Mouse (Mus musculus) urinary bladder, postnatal 10 days (tissue): ENCODE measurements at regions not wholly inside any gene's neighbourhood (a gene's known extent, or its start where the extent isn't known, plus 50 kb on each side); places are given as distances from the start of the nearest gene placed in this dataset.

ENCODE experiments used
- DNase-seq: peaks from one replicate; pipeline ENCODE4 v3.0.0; 2022; ENCODE audit warnings: low spot score

- DNase-seq = no peak
These were observed 852.0 kb upstream of the Agtr1b start for GRCm38 (mm10) chr3:21218936-21219335.

GRCm38 (mm10) chr3:21241184-21241583 is 835.3 kb upstream of the Tbl1xr1 start:
- DNase-seq = no peak

GRCm38 (mm10) chr3:21256129-21256760 is 820.2 kb upstream of the Tbl1xr1 start:
- DNase-seq = no peak

- no peak for DNase-seq
These were observed 813.1 kb upstream of the Tbl1xr1 start for GRCm38 (mm10) chr3:21263317-21263716.

- no peak for DNase-seq
These were observed 811.0 kb upstream of the Tbl1xr1 start for GRCm38 (mm10) chr3:21265491-21265890.

GRCm38 (mm10) chr3:21268429-21269129 is 807.9 kb upstream of the Tbl1xr1 start:
- DNase-seq = no peak

GRCm38 (mm10) chr3:21269130-21269440 is 807.4 kb upstream of the Tbl1xr1 start:
- no peak for DNase-seq

GRCm38 (mm10) chr3:21270788-21271187 is 805.7 kb upstream of the Tbl1xr1 start:
- no peak for DNase-seq

GRCm38 (mm10) chr3:21272219-21272618 is 804.2 kb upstream of the Tbl1xr1 start:
- no peak for DNase-seq

GRCm38 (mm10) chr3:21292774-21293173 is 783.7 kb upstream of the Tbl1xr1 start:
- no peak for DNase-seq

GRCm38 (mm10) chr3:21293308-21293707 is 783.1 kb upstream of the Tbl1xr1 start:
- no peak for DNase-seq

- DNase-seq = no peak
These were observed 781.7 kb upstream of the Tbl1xr1 start for GRCm38 (mm10) chr3:21294776-21295175.

- DNase-seq = no peak
These were observed 779.8 kb upstream of the Tbl1xr1 start for GRCm38 (mm10) chr3:21296581-21297110.

GRCm38 (mm10) chr3:21325329-21325896 is 751.0 kb upstream of the Tbl1xr1 start:
- DNase-seq = no peak

- no peak for DNase-seq
These were observed 734.5 kb upstream of the Tbl1xr1 start for GRCm38 (mm10) chr3:21341916-21342315.

- no peak for DNase-seq
These were observed 733.4 kb upstream of the Tbl1xr1 start for GRCm38 (mm10) chr3:21343095-21343494.

GRCm38 (mm10) chr3:21349421-21349820 is 727.0 kb upstream of the Tbl1xr1 start:
- no peak for DNase-seq

GRCm38 (mm10) chr3:21356150-21356549 is 720.3 kb upstream of the Tbl1xr1 start:
- no peak for DNase-seq

GRCm38 (mm10) chr3:21356831-21357712 is 719.4 kb upstream of the Tbl1xr1 start:
- DNase-seq = no peak

GRCm38 (mm10) chr3:21358068-21358467 is 718.4 kb upstream of the Tbl1xr1 start:
- no peak for DNase-seq

GRCm38 (mm10) chr3:21361069-21361468 is 715.4 kb upstream of the Tbl1xr1 start:
- DNase-seq = no peak

- DNase-seq = no peak
These were observed 696.6 kb upstream of the Tbl1xr1 start for GRCm38 (mm10) chr3:21379816-21380215.
